Mouse (Mus musculus) mature B cell (primary cell): ENCODE measurements around the gene Plvap.

Experiments
- in situ Hi-C: fragments of 300-500 bp; cut with MboI; formaldehyde crosslinking; loops from 2 replicates; pipeline ENCODE4 v1.14.3; 2019

The Plvap gene

GRCm38 (mm10) chr8:71466198-71466597 is 45.4 kb downstream of the Plvap start:
- in situ Hi-C loops, result no loop called here

- in situ Hi-C loops, result no loop called here
These were observed 45.8 kb downstream of the Plvap start for GRCm38 (mm10) chr8:71465733-71466132.

DNA sequence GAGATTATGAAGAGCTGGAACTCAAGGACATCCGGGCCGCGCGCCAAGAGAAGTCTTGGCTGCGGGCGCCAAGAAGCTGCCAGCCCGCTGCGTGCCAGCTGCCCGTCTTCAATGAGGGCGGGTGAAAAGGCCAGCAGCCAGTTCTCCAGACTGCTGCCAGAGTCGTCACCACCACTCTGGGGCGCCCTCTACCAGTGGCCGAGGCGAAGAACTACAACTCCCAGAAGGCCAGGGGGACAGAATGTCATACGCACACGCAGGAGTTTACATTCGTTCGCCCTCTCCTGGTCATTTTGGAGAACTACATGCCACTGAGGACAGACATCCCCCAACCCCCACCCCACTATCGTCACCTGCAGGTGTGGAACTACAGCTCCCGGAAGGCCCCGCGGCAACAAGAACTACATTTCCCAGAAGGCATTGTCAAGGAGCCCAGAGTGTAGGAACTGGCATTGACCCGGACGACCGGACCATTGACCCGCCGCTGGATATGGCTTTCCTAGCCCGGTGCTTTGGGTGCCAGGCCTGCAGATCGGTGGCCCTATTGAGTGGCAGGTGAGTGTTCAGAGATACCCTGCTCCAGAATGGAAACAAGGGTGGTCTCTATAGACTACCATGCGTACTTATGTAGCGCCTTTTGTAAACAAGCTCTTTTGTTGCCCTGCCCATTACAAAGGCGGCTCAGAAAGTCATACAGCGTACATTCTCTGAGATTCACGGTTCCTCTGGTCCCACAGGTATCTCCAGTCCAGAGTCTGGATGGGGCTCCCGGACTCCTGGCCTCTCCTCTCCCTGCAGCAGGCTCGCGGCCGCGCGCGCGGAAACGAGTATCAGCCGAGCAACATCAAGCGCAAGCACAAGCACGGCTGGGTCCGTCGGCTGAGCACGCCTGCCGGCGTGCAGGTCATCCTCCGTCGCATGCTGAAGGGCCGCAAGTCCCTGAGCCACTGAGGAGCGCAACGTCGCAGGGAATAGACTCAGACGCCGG is 46.7 kb downstream of the Plvap start, which contains the start of gene Mrpl34:
Gene Mrpl34 (plus strand): TSS at position 447 of the 988 bp plus-strand sequence.
- in situ Hi-C loops, result no loop called here

- in situ Hi-C loops, result no loop called here
These were observed 48.1 kb downstream of the Plvap start, which contains the start of gene Abhd8 for GRCm38 (mm10) chr8:71463188-71464033. Abhd8 (minus strand) TSS chr8:71463655.

DNA sequence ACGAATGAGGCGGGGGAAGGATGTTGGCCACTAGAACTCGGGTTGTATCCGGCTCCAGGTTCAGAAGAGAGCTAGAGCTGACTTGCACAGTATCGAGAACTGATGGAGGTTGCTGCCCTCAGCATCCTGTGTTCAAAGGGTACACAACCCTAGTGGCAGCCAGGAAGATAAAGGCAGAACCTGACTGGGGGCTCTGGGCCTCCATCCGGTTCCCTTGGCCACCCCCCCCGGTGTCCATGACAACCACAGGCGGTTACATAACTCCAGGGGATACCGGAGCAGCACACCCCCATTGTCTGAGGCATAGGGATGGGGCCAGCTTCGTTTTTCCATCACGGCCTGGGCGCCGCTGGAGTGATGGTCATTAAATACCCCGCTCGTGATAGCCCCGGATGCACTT is 48.8 kb downstream of the Plvap start:
- in situ Hi-C loops, result no loop called here

- in situ Hi-C loops, result no loop called here
These were observed 49.4 kb downstream of the Plvap start for GRCm38 (mm10) chr8:71462191-71462590.

GRCm38 (mm10) chr8:71461152-71461840 is 50.3 kb downstream of the Plvap start:
- in situ Hi-C loops, result no loop called here

DNA sequence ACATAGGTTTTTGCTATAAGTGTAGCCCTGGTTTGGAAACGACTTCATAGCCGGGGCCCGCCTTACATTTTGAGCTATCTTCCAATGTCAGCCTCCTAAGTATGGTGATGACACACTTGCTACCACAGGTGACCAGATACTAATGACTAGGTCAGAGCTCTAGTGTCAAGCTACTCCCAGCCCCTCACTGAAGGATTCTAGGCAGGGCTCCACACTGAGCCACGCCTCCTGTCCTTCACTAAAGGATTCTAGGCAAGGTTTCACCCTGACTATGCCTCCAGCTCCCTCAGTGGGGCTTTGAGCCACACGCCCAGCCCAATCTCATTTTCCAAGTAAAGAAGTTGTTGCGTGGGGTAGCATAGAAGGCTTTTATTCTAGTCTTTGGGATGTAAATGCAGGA is 50.8 kb downstream of the Plvap start:
- in situ Hi-C loops, result no loop called here

DNA sequence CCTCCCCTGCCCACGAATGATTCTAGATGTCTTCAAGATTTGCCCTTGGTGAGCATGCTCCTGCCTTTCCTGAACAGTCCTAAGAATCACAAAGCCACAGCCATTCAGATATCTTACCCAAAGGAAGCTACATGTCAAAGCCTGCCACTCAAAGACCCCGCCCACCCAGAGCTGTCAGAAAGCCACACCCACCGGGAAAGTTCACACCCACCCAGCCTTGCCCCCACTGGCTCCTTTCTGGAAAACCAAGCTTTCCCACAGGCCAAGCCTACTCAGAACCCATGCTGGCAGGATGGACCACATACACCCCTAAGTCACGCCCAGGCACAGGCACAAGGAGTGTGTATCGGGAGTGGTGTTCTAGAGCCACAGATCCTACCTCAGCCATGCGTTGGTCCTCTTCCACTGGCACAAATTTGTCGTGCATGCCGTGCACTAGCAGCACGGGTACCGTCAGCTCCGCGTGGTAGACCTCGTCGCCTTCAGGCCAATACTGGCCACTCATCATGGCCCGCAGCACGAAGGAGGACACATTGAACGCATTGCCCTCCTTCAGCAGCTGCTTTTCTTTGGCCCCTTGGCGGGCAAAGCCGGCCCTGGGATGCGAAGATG is 53.8 kb downstream of the Plvap start:
- in situ Hi-C loops, result no loop called here

DNA sequence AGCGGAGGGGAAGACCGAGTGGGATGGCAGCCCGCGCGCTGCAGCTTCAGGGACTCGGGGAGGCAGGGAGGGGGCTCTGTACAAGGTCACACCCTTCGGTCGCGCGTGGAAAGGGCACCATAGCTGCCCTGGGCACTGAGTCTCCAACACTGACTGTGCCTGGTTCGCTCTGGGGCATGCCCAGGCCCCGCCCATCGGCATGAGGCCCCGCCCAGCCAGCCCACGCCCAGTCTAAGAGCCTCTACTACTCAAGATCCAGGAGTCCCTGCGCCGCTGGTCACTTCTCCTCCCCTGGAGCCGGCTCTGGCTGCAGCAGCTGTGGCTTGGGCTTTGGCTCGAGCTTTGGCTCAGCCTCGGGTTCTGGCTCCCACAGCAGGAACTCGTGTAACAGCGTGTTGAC is 54.6 kb downstream of the Plvap start:
- in situ Hi-C loops, result no loop called here

DNA sequence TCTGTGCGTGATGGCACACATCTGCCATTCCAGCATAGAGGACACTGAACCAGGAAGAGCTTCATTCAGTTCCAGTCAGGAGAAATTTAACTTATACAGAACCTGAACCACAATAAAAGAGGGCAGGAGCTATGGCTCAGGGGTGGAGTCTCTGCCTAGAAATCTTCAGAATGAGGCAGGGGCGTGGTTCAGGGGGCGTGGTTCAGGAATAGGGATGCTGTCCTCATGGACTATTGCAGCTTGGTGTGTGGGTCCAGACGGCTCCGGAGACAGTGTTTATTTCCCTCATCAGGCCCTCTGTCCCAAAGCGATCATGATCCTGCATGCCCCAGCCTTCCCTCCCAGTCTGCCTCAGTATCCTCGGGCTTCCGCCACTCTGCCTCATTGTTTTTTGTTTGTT is 56.9 kb downstream of the Plvap start:
- in situ Hi-C loops, result no loop called here

- in situ Hi-C loops, result no loop called here
These were observed 58.9 kb downstream of the Plvap start for GRCm38 (mm10) chr8:71452669-71453068.

DNA sequence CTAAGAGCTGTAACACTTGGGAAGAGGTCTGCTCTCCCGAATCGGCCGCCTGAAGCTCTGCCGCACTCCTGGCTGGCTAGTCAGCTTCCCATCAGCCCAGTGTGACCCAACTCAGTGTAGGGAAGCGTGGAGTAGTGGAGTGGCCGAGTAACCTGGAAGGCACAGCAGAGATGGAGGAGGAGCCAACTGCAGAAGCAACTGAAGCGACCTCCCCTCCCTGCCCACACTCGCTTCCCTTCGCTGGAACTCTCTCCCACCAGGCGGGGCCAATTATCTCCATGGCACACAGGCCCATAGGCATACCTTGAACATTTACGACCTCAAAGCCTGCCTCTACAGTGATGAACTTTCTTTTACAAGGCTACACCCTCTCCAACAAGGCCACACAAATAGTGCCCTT is 59.8 kb downstream of the Plvap start:
- in situ Hi-C loops, result no loop called here

GRCm38 (mm10) chr8:71451337-71451736 is 60.2 kb downstream of the Plvap start:
- in situ Hi-C loops, result no loop called here
